Mouse (Mus musculus): ENCODE measurements around the gene Slc6a3.

DNA sequence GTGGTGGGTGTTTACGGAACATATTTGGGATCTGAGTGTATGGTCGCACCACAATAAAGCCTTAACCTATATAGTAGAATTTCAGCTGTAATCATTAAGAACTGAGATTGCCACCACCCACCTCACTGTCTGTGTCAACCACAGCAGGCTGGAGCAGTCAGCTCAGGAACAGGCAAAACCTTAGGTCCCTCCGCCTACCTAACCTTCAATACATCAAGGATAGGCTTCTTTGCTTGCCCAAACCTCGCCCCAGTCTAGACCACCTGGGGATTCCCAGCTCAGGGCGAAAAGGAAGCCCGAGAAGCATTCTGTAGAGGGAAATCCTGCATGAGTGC lies 89.8 kb downstream of the Slc6a3 start:
- no peak for TF ChIP-seq CTCF (IDR thresholded peaks at IDR 0.05; ENCODE audit: insufficient read depth, low read depth, low read length)
- no peak for TF ChIP-seq POLR2A (IDR thresholded peaks at IDR 0.05; ENCODE audit: insufficient read depth, low read depth, low read length)
